Mouse (Mus musculus): Measurements from ENCODE around the gene Dynlt1f.
"Not testable (repeated sequence)": the region's sequence is repeated elsewhere in the genome, so short reads cannot be mapped to it uniquely, and the experiment has no call there.

The Dynlt1f gene

DNA sequence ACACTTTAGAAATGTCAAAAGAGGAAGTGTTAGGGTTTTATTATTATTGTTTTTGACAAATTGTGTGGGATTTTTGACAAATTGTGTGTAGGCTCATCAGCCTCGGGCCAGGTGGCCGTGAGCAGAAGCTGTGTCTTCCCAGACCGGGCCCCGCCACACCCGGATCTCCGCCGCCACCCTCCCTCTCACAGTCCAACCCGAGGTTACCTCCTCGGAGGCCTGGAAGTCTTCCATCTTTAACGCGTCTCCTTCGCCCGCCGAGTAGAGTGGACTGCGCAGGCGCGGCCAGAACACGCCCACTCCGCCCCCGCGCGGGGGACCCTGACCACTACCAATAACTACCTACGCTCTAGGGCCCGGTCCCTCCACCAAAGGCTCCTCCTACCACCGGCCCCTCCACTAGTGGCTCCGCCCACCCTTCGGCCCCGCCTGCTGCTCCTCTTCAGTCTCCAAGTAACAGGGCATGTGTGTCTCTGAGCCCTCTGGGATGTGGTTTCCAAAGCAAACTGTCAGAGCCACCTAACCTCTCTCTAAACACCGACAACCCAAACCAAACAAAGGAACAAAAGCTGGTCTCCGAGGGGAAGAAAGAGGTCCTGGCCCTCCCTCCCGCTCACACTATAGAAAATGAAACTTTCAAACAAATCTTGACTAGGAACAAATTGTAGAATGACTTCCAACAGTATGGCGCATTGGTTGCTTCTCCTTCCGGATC, at the start of gene Dynlt1f:
TSS of gene Dynlt1f (minus strand) at position 334 of the 715 bp plus-strand sequence.
- DNase-seq, result peak; percentile 75

DNA sequence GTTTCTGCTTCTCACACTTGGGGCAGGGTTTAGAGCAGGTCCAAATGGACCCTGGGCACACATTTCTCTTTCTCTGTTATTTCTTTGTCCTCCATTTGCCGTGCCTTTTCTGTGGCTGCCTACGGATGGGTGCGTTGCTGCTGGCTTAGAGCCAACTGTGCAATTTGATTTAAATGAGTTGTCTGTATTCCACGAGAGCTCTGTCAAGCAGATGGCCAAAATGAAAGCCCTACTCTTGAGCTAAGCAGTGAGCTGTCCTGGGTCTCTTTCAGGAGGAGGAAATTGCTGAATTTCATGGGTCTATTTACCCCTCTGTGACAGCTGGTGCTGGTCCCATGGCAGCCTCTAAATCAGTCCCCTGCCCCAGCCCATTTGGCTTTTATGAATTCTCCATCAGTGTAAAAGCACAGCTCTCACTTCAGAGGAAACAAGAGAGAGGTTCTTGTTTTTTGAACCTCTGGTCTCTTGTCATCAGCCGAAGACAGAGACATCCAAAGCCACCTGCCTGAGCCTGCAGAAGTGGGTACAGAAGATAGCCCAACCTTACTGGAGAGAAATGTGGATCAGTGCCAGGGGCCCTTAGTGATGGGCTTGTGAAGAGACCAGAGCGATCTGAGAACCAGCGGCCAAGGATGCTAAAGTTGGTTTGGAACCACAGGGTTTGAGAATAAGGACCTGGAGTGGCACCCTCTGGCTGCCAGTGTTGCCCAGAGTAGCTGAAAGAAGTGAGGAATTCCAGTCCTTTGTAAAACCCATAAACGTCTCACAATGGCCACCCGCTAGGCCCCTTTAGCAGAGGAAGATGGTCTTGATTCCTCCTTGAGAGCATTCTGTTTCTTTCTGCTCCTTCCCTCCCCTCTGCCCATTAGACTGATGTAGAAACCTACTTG, 47.9 kb upstream of the Dynlt1f start:
- DNase-seq, result peak; percentile 8

- not testable (repeated sequence) for DNase-seq
Measured at GRCm38 (mm10) chr17:6702625-6703221, 47.0 kb upstream of the Dynlt1f start.

DNA sequence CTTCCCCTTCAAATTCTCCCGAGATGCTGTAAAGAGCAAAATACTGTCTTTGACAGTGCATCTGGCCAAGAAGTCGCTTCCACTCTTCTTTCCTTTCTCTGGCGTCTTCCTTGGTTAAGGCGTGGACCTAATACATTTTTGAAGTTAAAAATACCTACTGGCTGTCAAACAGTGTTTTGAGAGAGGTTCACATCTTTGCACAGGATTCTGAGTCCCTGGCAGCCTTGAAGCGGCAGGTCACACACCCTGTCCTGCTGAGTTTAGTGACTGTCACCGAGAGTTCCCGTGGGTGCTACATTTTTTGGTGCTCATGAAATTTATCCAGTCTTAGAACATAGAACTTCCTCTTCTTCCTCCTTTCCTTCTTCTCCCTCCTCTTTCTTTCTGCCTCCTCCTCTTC, 44.4 kb upstream of the Dynlt1f start:
- not testable (repeated sequence) for DNase-seq

GRCm38 (mm10) chr17:6699502-6699901, 43.8 kb upstream of the Dynlt1f start:
- not testable (repeated sequence) for DNase-seq

DNA sequence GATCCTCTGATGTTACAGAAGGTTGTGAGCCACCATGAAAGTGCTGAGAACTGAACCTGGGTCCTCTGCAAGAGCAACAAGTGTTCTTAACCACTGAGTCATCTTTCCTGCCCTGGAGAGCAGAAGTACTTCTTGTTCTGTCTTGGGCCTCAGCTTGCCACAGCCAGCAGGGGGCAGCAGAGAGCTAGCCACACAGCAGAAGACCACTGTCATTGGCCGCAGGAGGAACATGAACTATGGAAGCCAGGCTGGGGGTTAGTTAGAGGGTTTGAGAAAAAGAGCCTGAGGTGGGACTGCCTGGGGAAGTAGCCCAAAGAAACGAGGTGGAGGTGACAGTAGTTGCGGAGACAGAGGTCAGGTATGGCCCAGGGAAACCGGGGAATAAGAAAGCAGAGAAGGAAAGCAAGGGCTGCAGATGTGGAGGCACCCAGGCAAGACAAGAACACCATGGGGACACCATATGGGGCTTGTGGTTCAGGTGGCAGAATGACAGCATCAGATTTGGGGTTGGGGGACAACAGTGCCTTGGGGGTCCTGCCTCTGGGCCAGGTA, 41.6 kb upstream of the Dynlt1f start:
- peak; percentile 60 for DNase-seq

DNA sequence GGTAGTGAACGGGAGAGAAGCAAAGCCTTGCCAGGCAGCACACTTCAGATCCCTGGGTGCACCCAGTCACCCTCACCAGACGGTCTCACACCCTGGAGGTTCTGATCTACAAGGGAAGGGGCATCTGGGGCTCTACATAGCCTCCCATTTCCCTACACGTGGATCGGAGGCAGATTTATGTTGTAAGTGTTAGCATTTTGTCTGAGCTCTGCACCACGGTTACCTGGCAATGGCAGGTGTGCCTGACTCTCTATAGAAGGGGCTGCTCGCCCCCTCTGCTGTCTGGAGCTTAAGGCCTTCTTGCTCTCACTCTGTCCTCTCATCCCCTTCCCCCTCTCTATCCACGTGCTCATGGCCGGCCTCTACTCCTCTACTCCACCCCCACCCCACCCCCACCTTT, 40.8 kb upstream of the Dynlt1f start:
- DNase-seq, result peak; percentile 7

- DNase-seq, result not testable (repeated sequence)
Measured at GRCm38 (mm10) chr17:6695712-6696111, 40.0 kb upstream of the Dynlt1f start.

- peak; percentile 66 for DNase-seq
Measured at GRCm38 (mm10) chr17:6691596-6691995, 35.9 kb upstream of the Dynlt1f start.

GRCm38 (mm10) chr17:6689344-6689743, 33.6 kb upstream of the Dynlt1f start:
- DNase-seq, result peak; percentile 8

DNA sequence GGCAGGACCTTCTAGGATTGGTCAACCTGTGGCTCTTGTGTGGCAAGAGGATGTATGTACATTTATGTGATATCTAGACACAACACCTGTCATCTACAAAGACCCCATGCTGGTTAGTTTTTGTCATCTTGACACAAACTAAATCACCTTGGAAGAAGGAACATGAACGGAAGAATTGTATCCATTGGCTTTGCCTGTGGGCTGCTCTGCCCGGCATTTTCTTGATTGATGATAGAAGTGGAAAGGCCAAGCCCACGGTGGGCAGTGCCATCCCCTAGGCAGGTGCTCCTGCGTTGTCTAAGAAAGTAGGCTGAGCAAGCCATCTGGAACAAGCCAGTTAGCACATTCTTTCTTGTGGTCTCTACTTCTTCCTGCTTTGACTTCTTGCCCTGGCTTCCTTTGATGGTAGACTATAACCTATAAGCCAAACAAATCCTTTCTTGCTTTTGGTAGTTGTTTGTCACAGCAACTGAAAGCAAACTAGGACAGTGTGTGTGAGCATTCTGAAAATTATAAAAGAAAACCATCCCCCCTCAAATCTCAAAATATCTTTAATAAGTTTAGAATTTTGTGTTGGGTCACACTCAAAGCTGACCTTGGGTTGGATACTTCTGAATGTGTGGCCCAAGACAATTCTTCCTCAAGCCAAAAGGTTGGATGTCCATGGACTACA, 30.7 kb upstream of the Dynlt1f start:
- not testable (repeated sequence) for DNase-seq

DNA sequence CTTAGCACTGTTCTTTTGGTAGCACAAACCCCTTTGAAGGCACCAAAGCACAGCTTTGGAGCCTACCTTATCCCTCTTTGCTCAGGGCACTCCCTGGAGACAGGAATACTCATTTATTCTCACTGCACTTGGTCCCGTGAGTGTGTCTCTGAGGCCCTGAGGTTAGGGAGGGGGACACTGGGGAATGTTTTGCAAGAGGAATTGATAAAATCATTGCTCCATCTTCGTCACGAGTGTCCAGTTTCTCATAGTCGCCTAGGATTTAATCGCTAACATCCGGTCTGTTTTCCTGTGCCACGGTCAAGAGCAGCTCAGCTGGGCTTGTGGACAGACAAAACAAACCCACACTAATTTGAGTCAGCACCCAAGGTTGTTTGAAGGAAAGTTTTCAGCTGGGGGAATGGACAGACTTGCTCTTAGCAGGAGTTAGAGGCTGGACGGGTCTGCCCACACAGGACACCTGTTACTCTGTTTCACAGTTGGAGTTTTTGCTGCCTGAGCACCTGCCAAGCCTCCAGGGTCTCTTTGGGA, 29.7 kb upstream of the Dynlt1f start:
- not testable (repeated sequence) for DNase-seq

GRCm38 (mm10) chr17:6684464-6685287, 29.0 kb upstream of the Dynlt1f start:
- DNase-seq, result peak; percentile 53

DNA sequence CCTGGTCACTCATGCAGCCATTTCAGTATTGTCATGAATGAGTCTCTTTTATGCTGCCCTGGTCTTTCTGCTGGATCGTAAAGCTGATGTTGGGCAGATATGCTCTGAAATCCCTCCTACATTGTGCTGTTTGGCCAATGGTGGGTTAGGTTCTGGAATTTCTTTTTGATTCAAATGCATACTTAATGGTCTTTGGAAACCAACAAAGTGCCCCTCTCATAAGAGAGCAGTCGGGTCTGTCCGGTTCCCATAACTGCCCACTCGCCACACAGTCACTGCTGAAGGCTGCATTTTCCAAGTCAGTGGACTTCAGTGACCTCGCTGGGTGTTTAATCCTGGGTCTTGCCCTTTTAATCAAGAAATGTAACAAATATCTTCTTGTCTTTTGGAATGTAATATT, 28.0 kb upstream of the Dynlt1f start:
- DNase-seq, result not testable (repeated sequence)

DNA sequence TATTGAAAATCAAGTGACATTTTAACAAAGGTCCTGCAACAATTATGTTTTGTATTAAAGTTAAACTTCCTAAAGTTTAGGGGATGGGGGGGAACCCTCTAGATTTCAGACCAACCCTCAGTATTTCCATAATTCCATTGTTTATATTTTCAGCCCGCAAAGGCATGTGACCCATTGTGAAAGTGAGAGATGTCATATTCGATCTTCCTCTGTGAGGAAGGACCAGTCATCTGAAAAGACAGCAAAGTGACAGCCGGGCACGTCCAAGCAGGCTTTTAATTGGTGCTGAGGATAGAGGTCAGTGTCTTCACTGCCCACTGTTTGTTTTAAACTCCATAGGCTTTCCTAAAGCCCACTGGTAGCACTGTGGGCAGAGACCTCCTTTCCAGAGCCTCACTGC, 26.0 kb upstream of the Dynlt1f start:
- DNase-seq, result peak; percentile 90

GRCm38 (mm10) chr17:6678063-6678462, 22.4 kb upstream of the Dynlt1f start:
- DNase-seq, result not testable (repeated sequence)

DNA sequence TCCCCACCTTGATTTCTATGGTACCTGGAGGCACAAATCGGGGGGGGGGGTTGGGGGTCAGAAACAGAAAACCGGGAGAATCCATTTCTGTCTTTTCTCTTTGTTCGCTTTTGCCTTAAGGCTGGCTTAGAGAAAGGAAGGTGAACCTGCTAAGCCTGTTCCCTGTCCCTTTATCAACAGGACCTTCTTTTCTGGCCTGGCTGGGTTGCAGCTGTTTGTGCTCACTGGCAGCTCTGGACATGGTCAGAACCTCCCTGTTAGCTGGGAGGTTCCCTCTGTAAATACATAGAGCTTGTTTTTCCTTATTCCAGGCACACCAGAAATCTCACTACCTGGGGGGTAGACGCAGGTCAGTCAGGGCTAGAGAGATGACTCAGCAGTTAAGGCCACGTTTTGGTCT, 18.6 kb upstream of the Dynlt1f start:
- not testable (repeated sequence) for DNase-seq

DNA sequence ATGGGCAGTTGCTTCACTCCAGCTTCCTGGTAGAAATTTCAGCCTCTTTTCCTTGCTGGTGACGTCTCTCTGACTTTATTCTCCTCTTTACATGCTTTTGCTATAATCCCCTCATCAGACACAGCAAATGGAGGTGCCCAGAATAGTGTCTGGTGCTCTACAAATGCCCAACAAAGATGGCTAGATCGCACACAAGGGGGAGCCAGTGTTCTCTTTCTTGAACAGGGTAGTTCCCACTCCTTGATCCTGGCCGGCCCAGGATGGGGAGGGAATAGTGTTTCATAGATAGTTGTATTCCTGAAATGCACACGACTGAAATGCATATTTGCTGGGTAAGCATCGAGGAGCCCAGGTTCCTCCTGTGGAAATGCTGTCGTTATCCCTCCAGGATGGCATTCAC, 12.8 kb upstream of the Dynlt1f start:
- not testable (repeated sequence) for DNase-seq

DNA sequence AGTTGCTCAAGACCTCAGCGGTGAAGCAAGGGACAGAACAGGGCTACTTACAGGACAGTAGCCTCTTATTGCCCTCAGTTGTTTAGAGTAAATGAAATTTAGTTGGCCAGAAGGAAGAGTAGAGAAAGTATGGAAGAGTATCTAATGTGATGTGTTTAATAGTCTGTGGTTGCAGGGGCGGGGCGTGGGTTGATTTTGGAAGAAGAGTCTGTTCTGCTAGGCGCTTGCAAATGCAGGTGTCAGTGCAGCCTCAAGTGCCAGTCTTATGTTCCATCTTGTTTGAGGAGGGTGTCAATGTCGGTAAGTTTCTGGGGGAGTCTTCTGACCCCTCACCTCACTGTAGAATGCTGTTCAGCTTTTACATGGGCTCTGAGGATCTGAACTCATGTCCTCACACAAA, 9.7 kb upstream of the Dynlt1f start:
- not testable (repeated sequence) for DNase-seq

- DNase-seq, result not testable (repeated sequence)
Measured at GRCm38 (mm10) chr17:6662840-6663239, 7.1 kb upstream of the Dynlt1f start.

DNA sequence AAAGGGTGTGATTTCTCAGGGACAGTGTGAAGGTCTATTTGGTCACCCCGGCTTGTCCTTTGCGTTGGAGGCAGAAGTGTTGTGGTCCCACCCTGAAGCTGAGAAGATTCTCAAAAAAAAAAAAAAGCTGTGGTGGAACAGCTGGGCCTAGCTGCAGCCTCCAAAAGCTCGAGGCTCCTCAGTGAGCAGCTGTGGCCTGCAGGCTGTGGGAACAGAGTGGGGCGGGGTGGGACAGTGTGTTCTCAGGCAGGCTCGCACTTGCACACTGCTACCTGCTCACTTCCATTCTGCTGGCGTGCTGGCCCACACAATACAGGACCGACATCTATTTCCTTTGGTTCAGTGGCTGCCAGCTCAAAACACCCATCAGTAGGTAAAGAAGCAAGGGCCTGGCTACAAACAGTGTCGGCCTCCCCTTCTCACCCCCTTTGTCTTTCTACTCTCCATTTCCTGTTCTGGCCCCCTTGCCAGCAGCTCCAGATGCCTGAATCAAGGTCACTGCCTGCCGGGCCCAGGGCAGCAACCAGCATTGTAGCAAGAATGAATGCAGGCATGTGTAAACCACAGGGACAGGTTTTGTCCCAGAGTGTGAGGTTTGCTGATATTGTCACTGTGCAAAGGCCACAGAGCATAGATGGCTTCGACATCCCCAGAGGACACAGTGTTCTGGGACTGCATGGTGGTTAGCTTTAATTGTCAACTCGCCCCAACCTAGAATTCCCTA, 5.6 kb upstream of the Dynlt1f start:
- DNase-seq, result peak; percentile 54
